Comparison of ENCODE assay signal across 18 mouse cellular contexts in genomic region chr10:57828649-57829048, GRCm38 (mm10). TPM values are rescaled to one million over a fixed set of nuclear protein-coding genes. Genes with fewer than 3 reads are reported as not detected.
DNase-seq lines count a peak whose midpoint lies in the region; ATAC-seq and TF ChIP-seq lines count a peak whose summit lies in the region.
"Had no signal": no experiment of that assay in that cellular context is flagged by ENCODE, and none has a peak within 500 bp of the region (broad histone marks: within the 10 kb centered on the region; RNA-seq: fewer than 3 reads in every experiment).

No protein-coding gene starts in this region.

- 40% methylated on average over 5 of the region's 5 CpGs for WGBS in neural tube, embryonic 11.5 days
- WGBS in forebrain, embryonic 13.5 days = 8% methylated on average over 5 of the region's 5 CpGs
- WGBS in hindbrain, postnatal 0 days = 5% methylated on average over 5 of the region's 5 CpGs
- WGBS in neural tube, embryonic 14.5 days = 14% methylated on average over 5 of the region's 5 CpGs

- no peak overlapping the region for H3K9ac ChIP-seq in neural tube, embryonic 11.5 days (ENCODE audit: low read length)
- H3K9ac ChIP-seq in forebrain, embryonic 13.5 days = no peak overlapping the region
- H3K9ac ChIP-seq in hindbrain, postnatal 0 days (replicated peaks; ENCODE audit: low read length) = no peak overlapping the region
- H3K9ac ChIP-seq in neural tube, embryonic 14.5 days (replicated peaks; ENCODE audit: low read depth, low read length) = no peak overlapping the region
- H3K9ac ChIP-seq: embryonic facial prominence, embryonic 15.5 days; heart, embryonic 13.5 days; lung, embryonic 14.5 days had no signal

- no peaks in the 10 kb centered on the region for H3K27me3 ChIP-seq in neural tube, embryonic 11.5 days (ENCODE audit: control insufficient read depth, insufficient read depth, low read length)
- H3K27me3 ChIP-seq in forebrain, embryonic 13.5 days = no peaks in the 10 kb centered on the region
- no peaks in the 10 kb centered on the region for H3K27me3 ChIP-seq in hindbrain, postnatal 0 days (ENCODE audit: insufficient read depth, low read length)
- no peaks in the 10 kb centered on the region for H3K27me3 ChIP-seq in neural tube, embryonic 14.5 days (ENCODE audit: control insufficient read depth, insufficient read depth, low read length)
- H3K27me3 ChIP-seq: embryonic facial prominence, embryonic 15.5 days; heart, embryonic 13.5 days had no signal

- H3K4me3 ChIP-seq in neural tube, embryonic 11.5 days (ENCODE audit: low read depth, low read length) = no peak overlapping the region
- H3K4me3 ChIP-seq in forebrain, embryonic 13.5 days = no peak overlapping the region
- H3K4me3 ChIP-seq in hindbrain, postnatal 0 days (ENCODE audit: low read length) = no peak overlapping the region
- no peak overlapping the region for H3K4me3 ChIP-seq in neural tube, embryonic 14.5 days (ENCODE audit: low read depth, low read length)
- no peak overlapping the region for H3K4me3 ChIP-seq in gastrocnemius, adult 2 months
- H3K4me3 ChIP-seq: embryonic facial prominence, embryonic 15.5 days; heart, embryonic 13.5 days had no signal

- peak; percentile 38 for DNase-seq in neural tube, embryonic 11.5 days (ENCODE audit: low spot score)
- DNase-seq in neural tube, embryonic 10.5 days (ENCODE audit: extremely low spot score, low spot score) = no peak
- peak; percentile 77 for DNase-seq in hindbrain, postnatal 0 days (ENCODE audit: low spot score)
- DNase-seq in gastrocnemius, adult 2 months = no peak
- DNase-seq in urinary bladder, adult 18-20 months (ENCODE audit: low spot score in 2 of 2) = no peak
- DNase-seq in heart, postnatal 25 days (ENCODE audit: low spot score) = no peak
- DNase-seq: adrenal gland, postnatal 10 days; kidney, postnatal 4 days; lung, embryonic 14.5 days had no signal

- no peak for TF ChIP-seq CTCF in hindbrain, postnatal 0 days (IDR thresholded peaks at IDR 0.05; ENCODE audit: low read depth)
- no peak for TF ChIP-seq CTCF in gastrocnemius, adult 2 months (IDR thresholded peaks at IDR 0.05)

- intact Hi-C loops in gastrocnemius, adult 2 months (cut with DNase I) = no loop called here
- intact Hi-C loops in heart, postnatal 25 days (cut with DNase I) = no loop called here

- no peak overlapping the region for H3K27ac ChIP-seq in neural tube, embryonic 11.5 days (ENCODE audit: low read depth, low read length)
- no peak overlapping the region for H3K27ac ChIP-seq in forebrain, embryonic 13.5 days
- peak overlapping the region; percentile 41; the same call in 1 of the 2 replicates for H3K27ac ChIP-seq in hindbrain, postnatal 0 days
- H3K27ac ChIP-seq in neural tube, embryonic 14.5 days (ENCODE audit: low read depth, low read length) = no peak overlapping the region
- no peak overlapping the region for H3K27ac ChIP-seq in gastrocnemius, adult 2 months
- H3K27ac ChIP-seq: embryonic facial prominence, embryonic 15.5 days; heart, embryonic 13.5 days had no signal

- no peak overlapping the region for H3K4me2 ChIP-seq in neural tube, embryonic 11.5 days (ENCODE audit: low read depth)
- no peak overlapping the region for H3K4me2 ChIP-seq in forebrain, embryonic 13.5 days
- no peak overlapping the region for H3K4me2 ChIP-seq in hindbrain, postnatal 0 days (ENCODE audit: low read depth, low read length)
- no peak overlapping the region for H3K4me2 ChIP-seq in neural tube, embryonic 14.5 days (ENCODE audit: low read depth, low read length)
- H3K4me2 ChIP-seq: embryonic facial prominence, embryonic 15.5 days; heart, embryonic 13.5 days; lung, embryonic 14.5 days had no signal

- H3K36me3 ChIP-seq in neural tube, embryonic 11.5 days (ENCODE audit: control insufficient read depth, insufficient read depth, low read length) = no peaks in the 10 kb centered on the region
- no peaks in the 10 kb centered on the region for H3K36me3 ChIP-seq in forebrain, embryonic 13.5 days (ENCODE audit: poor library complexity, severe bottlenecking)
- H3K36me3 ChIP-seq in hindbrain, postnatal 0 days (ENCODE audit: insufficient read depth, low read length) = no peaks in the 10 kb centered on the region
- no peaks in the 10 kb centered on the region for H3K36me3 ChIP-seq in neural tube, embryonic 14.5 days (ENCODE audit: control insufficient read depth, insufficient read depth, low read length)
- H3K36me3 ChIP-seq: embryonic facial prominence, embryonic 15.5 days; heart, embryonic 13.5 days had no signal

- no peaks in the 10 kb centered on the region for H3K4me1 ChIP-seq in neural tube, embryonic 11.5 days (ENCODE audit: control insufficient read depth, insufficient read depth, low read length)
- H3K4me1 ChIP-seq in forebrain, embryonic 13.5 days = peaks cover 8% of the 10 kb centered on the region; the same call in 1 of the 2 replicates
- H3K4me1 ChIP-seq in hindbrain, postnatal 0 days (ENCODE audit: insufficient read depth, low read length) = no peaks in the 10 kb centered on the region
- H3K4me1 ChIP-seq in neural tube, embryonic 14.5 days (ENCODE audit: control insufficient read depth, insufficient read depth, low read length) = no peaks in the 10 kb centered on the region
- H3K4me1 ChIP-seq: embryonic facial prominence, embryonic 15.5 days; heart, embryonic 13.5 days had no signal

- H3K9me3 ChIP-seq in neural tube, embryonic 11.5 days (ENCODE audit: control insufficient read depth, low read length) = no peaks in the 10 kb centered on the region
- no peaks in the 10 kb centered on the region; the same call in 1 of the 2 replicates for H3K9me3 ChIP-seq in forebrain, embryonic 13.5 days (replicated peaks)
- H3K9me3 ChIP-seq in hindbrain, postnatal 0 days (ENCODE audit: low read length) = no peaks in the 10 kb centered on the region
- no peaks in the 10 kb centered on the region for H3K9me3 ChIP-seq in neural tube, embryonic 14.5 days (ENCODE audit: control insufficient read depth, low read length)
- H3K9me3 ChIP-seq: embryonic facial prominence, embryonic 15.5 days; heart, embryonic 13.5 days had no signal

- peak; percentile 85 for ATAC-seq in neural tube, embryonic 11.5 days (ENCODE audit: insufficient read depth, low FRiP score, low TSS enrichment)
- ATAC-seq in forebrain, embryonic 13.5 days = peak; percentile 80
- ATAC-seq in hindbrain, postnatal 0 days = peak; percentile 96
- ATAC-seq in neural tube, embryonic 14.5 days (ENCODE audit: low read depth) = peak; percentile 89
- ATAC-seq: CD4-positive, CD25-positive, alpha-beta regulatory T cell, adult 4 months; intestine, embryonic 16.5 days had no signal

RNA-seq across cellular contexts. Expression of gene Smpdl3a, which starts 34.5 kb away (rescaled TPM):
- polyA plus RNA-seq in neural tube, embryonic 11.5 days (2014; fragmentation: Nextera tagmentation; extraction: Ambion mirVana) = 14.0 and 14.3 TPM in 2 replicates
- polyA plus RNA-seq in forebrain, embryonic 13.5 days (2015; fragmentation: Nextera tagmentation; extraction: Ambion mirVana) = 8.9 and 9.0 TPM in 2 replicates
- total RNA-seq in hindbrain, postnatal 0 days (2014; rRNA removed) = 31.1 and 40.0 TPM in 2 replicates
- polyA plus RNA-seq in hindbrain, postnatal 0 days (2015; fragmentation: Nextera tagmentation; extraction: Ambion mirVana) = 45.2 and 46.0 TPM in 2 replicates
- polyA plus RNA-seq in neural tube, embryonic 14.5 days (2014; fragmentation: Nextera tagmentation; extraction: Ambion mirVana) = 42.2 and 43.4 TPM in 2 replicates
- 10 to 100 TPM; 66.4 to 74.7 TPM for total RNA-seq in gastrocnemius, adult 2 months (2021)
- 10 to 100 TPM; 52.4 to 54.1 TPM for total RNA-seq in heart, postnatal 25 days (2021)

RNA-seq across cellular contexts. Expression of gene Fabp7, which starts 44.0 kb away (rescaled TPM):
- 933 and 940 TPM in 2 replicates for polyA plus RNA-seq in neural tube, embryonic 11.5 days (2014; fragmentation: Nextera tagmentation; extraction: Ambion mirVana)
- polyA plus RNA-seq in forebrain, embryonic 13.5 days (2015; fragmentation: Nextera tagmentation; extraction: Ambion mirVana) = 1,416 and 1,541 TPM in 2 replicates
- total RNA-seq in hindbrain, postnatal 0 days (2014; rRNA removed) = 708 and 750 TPM in 2 replicates
- 3,353 and 3,880 TPM in 2 replicates for polyA plus RNA-seq in hindbrain, postnatal 0 days (2015; fragmentation: Nextera tagmentation; extraction: Ambion mirVana)
- polyA plus RNA-seq in neural tube, embryonic 14.5 days (2014; fragmentation: Nextera tagmentation; extraction: Ambion mirVana) = 2,216 and 2,237 TPM in 2 replicates
- total RNA-seq in gastrocnemius, adult 2 months (2021) = not detected
- 1 to 10 TPM in 1 of 2 experiments, under 1 TPM in 1; 0.34 to 1.6 TPM for total RNA-seq in heart, postnatal 25 days (2021)
- total RNA-seq: gastrocnemius, adult 18-20 months; megakaryocyte-erythroid progenitor cell, adult 5-6 weeks had no signal
- polyA plus RNA-seq: CD4-positive, CD25-positive, alpha-beta regulatory T cell, adult 4 months; small intestine, adult 2 months had no signal

Comparison
In these comparisons a context has a peak if more than half of its experiments do, and no peak if none do; other contexts are left out.
1. DNase-seq: peak in neural tube, embryonic 11.5 days (single experiment) and hindbrain, postnatal 0 days (single experiment); none in neural tube, embryonic 10.5 days (single experiment), gastrocnemius, adult 2 months (single experiment), urinary bladder, adult 18-20 months (0 of 2) and heart, postnatal 25 days (single experiment).
2. Peak in every context shown above with its lines, with median percentiles within 50 percentile points of each other: ATAC-seq.